Mouse (Mus musculus): ENCODE measurements at regions not wholly inside any gene's neighbourhood (a gene's known extent, or its start where the extent isn't known, plus 50 kb on each side); places are given as distances from the start of the nearest gene placed in this dataset.

DNA sequence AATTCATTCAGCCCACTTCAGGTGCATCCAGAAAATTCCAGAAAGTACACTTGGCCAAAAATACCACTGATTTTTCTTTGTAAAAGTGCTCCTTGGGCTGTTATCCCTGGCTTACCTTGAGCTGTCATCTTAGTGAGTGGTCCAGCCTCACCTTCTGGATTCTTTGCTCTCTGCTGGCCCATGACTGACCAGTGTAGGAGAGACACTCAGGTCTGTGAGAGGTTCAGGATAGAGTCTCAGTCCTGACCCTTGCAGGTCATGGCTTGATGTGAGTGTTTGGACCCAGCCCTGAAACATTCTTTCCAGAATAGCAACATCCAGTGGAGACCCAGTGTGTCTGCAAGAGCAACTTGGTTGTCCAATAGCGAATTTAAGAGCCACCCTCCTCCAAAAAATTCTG is 182.0 kb downstream of the Irx2 start:
- no peaks in the 10 kb centered on the region for H3K36me3 ChIP-seq (replicated peaks)
- no peak for DNase-seq (ENCODE audit: low spot score)
- no peak overlapping the region for H3K4me3 ChIP-seq (ENCODE audit: low read depth, low read length)
- TF ChIP-seq CTCF (IDR thresholded peaks at IDR 0.05; ENCODE audit: low read depth, low read length) (no peak), POLR2AphosphoS5 (IDR thresholded peaks at IDR 0.05; ENCODE audit: insufficient replicate concordance, low read depth, low read length) (no peak), GATA2 (IDR thresholded peaks at IDR 0.05; ENCODE audit: borderline replicate concordance, low read depth, low read length) (no peak), GATA1 (IDR thresholded peaks at IDR 0.05; ENCODE audit: borderline replicate concordance, low read length) (no peak), TAL1 (conservative IDR thresholded peaks at IDR 0.05; ENCODE audit: low read depth, low read length) (no peak)
- no peaks in the 10 kb centered on the region for H3K27me3 ChIP-seq (ENCODE audit: insufficient read depth, low read length)
- H3K9me3 ChIP-seq (replicated peaks) = peaks cover 53% of the 10 kb centered on the region
- ATAC-seq (ENCODE audit: extremely low read depth, insufficient number of reproducible peaks, low FRiP score, poor library complexity, severe bottlenecking) = no peak
- H3K4me1 ChIP-seq (ENCODE audit: insufficient read depth, low read depth, low read length) = no peaks in the 10 kb centered on the region

DNA sequence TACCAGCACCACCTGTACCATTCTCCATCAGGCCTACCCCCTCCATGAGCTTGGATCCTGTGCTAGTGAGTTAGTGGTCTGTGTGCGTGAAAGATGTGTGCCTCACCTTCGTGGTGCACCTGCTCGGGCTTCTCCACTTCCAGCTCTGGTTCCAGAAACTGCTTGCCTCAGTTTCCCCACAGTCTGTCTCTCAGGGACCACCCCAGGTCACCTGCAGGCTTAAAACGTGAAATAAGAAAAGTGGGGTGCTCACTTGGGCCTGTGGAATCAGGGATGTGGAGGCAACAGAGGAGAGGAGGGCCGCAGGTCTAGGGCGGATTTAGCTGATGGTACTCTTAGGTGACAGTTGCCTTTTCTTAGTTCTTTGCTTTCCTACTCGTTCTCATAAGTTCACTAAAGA is 186.0 kb downstream of the Irx2 start:
- no peak for TF ChIP-seq GATA2 (IDR thresholded peaks at IDR 0.05; ENCODE audit: borderline replicate concordance, low read depth, low read length)
- TF ChIP-seq GATA1 (IDR thresholded peaks at IDR 0.05; ENCODE audit: borderline replicate concordance, low read length) = no peak
- TF ChIP-seq CTCF (IDR thresholded peaks at IDR 0.05; ENCODE audit: low read depth, low read length) = no peak
- TF ChIP-seq TAL1 (conservative IDR thresholded peaks at IDR 0.05; ENCODE audit: low read depth, low read length) = no peak
- no peak for TF ChIP-seq POLR2AphosphoS5 (IDR thresholded peaks at IDR 0.05; ENCODE audit: insufficient replicate concordance, low read depth, low read length)
- H3K9me3 ChIP-seq (replicated peaks) = peaks cover 70% of the 10 kb centered on the region
- DNase-seq (ENCODE audit: low spot score) = no peak
- no peaks in the 10 kb centered on the region for H3K27me3 ChIP-seq (ENCODE audit: insufficient read depth, low read length)
- no peaks in the 10 kb centered on the region for H3K4me1 ChIP-seq (ENCODE audit: insufficient read depth, low read depth, low read length)
- ATAC-seq (ENCODE audit: extremely low read depth, insufficient number of reproducible peaks, low FRiP score, poor library complexity, severe bottlenecking) = no peak
- no peak overlapping the region for H3K4me3 ChIP-seq (ENCODE audit: low read depth, low read length)
- no peaks in the 10 kb centered on the region for H3K36me3 ChIP-seq (replicated peaks)

DNA sequence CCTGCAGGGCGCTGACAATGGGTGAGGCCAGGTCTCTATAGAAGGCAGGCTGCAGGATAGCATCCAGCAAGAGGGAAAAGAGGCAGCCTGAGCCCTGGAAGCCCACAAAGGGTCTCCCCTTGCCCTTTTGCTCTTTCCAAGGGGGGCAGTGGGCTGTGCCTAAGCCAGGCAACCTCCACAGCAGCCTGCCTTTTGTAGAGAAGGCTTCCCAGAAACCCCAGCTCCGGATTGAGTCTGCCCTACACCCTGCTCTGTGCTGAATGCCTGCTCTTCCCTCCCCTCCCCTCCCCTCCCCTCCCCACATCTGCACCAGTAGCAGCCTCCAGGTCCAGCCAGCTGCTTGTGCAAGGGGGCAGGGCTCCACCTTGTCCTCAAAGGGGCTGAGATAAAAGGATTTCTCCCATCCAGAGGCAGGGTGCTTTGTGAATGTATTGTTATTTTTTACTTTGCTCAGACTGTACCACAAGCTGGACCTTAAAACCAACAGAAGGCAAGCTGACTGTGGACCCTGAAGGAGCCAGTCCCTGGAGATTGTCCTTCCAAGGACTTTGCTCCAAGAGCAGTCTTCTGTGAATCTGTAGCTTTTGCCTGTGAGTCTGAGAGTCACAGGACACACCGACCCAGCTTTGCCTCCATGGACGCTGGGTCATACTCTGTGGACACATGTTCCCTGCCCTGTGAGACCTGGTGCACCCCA is 186.8 kb downstream of the Irx2 start:
- Histone ChIP-seq H3K36me3 (replicated peaks) (no peaks in the 10 kb centered on the region), H3K4me1 (ENCODE audit: insufficient read depth, low read depth, low read length) (no peaks in the 10 kb centered on the region), H3K9me3 (replicated peaks) (peaks cover 75% of the 10 kb centered on the region), H3K4me3 (ENCODE audit: low read depth, low read length) (no peak overlapping the region), H3K27me3 (ENCODE audit: insufficient read depth, low read length) (no peaks in the 10 kb centered on the region)
- TF ChIP-seq GATA2 (IDR thresholded peaks at IDR 0.05; ENCODE audit: borderline replicate concordance, low read depth, low read length) (no peak), CTCF (IDR thresholded peaks at IDR 0.05; ENCODE audit: low read depth, low read length) (no peak), TAL1 (conservative IDR thresholded peaks at IDR 0.05; ENCODE audit: low read depth, low read length) (no peak), GATA1 (IDR thresholded peaks at IDR 0.05; ENCODE audit: borderline replicate concordance, low read length) (no peak)
- ATAC-seq (ENCODE audit: extremely low read depth, insufficient number of reproducible peaks, low FRiP score, poor library complexity, severe bottlenecking) = no peak
- DNase-seq (ENCODE audit: low spot score) = no peak

DNA sequence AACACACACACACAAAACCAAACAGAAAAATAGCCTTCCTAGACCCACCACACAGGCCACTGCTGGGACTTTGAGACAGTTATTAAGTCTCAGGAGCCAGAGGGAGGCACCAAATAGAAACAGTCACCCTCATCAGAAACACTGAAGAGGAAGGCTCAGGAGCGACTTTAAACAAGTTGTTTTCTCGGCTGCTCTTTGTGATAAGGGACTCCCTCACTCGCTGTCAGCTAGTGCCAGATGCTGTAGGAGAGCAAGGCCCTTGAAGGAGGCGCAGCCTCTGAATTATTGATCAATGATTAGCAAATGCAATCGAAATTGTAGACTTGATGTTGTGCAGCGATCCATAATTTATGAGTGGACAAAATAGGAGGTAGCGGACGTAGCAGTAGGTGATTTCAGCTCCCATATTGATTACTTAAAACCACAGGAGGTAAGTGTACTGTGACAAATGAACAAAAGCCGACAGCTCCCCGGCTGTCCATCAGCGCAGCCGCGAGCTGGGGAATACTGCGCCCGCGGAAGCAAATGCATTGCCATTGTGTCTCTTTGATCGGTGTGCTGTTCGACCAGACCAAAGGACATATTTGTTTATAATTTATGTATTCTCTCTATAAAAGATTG is 187.4 kb downstream of the Irx2 start:
- peaks cover 72% of the 10 kb centered on the region for H3K9me3 ChIP-seq (replicated peaks)
- TF ChIP-seq TAL1 (conservative IDR thresholded peaks at IDR 0.05; ENCODE audit: low read depth, low read length) (no peak), GATA2 (IDR thresholded peaks at IDR 0.05; ENCODE audit: borderline replicate concordance, low read depth, low read length) (no peak), POLR2AphosphoS5 (IDR thresholded peaks at IDR 0.05; ENCODE audit: insufficient replicate concordance, low read depth, low read length) (no peak), CTCF (IDR thresholded peaks at IDR 0.05; ENCODE audit: low read depth, low read length) (no peak), GATA1 (IDR thresholded peaks at IDR 0.05; ENCODE audit: borderline replicate concordance, low read length) (no peak)
- no peaks in the 10 kb centered on the region for H3K27me3 ChIP-seq (ENCODE audit: insufficient read depth, low read length)
- H3K4me1 ChIP-seq (ENCODE audit: insufficient read depth, low read depth, low read length) = no peaks in the 10 kb centered on the region
- DNase-seq (ENCODE audit: low spot score) = no peak
- no peak for ATAC-seq (ENCODE audit: extremely low read depth, insufficient number of reproducible peaks, low FRiP score, poor library complexity, severe bottlenecking)
- H3K36me3 ChIP-seq (replicated peaks) = no peaks in the 10 kb centered on the region
- no peak overlapping the region for H3K4me3 ChIP-seq (ENCODE audit: low read depth, low read length)

DNA sequence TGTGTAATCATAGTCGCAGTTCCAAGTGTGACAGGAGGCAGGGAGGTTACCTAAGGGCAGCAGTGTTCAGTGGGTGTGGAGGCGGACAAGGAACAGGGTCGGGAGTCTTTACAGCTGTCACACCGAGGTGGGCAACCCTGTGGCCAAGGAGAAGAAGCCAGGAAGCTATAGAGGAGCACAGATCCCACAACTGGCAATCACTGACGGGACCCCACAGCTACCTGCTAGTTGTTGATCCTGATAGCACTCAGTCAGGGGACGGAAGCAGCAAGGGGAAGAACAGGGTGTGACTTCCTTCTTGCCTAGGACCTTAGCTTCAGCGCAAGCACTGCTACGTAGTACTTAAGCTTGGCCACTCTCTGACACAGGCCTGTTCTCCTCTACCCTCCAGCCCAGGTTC is 188.2 kb downstream of the Irx2 start:
- no peak for TF ChIP-seq GATA1 (IDR thresholded peaks at IDR 0.05; ENCODE audit: borderline replicate concordance, low read length)
- no peak for TF ChIP-seq TAL1 (conservative IDR thresholded peaks at IDR 0.05; ENCODE audit: low read depth, low read length)
- TF ChIP-seq GATA2 (IDR thresholded peaks at IDR 0.05; ENCODE audit: borderline replicate concordance, low read depth, low read length) = no peak
- no peak for TF ChIP-seq CTCF (IDR thresholded peaks at IDR 0.05; ENCODE audit: low read depth, low read length)
- no peak for TF ChIP-seq POLR2AphosphoS5 (IDR thresholded peaks at IDR 0.05; ENCODE audit: insufficient replicate concordance, low read depth, low read length)
- Histone ChIP-seq H3K27me3 (ENCODE audit: insufficient read depth, low read length) (no peaks in the 10 kb centered on the region), H3K36me3 (replicated peaks) (no peaks in the 10 kb centered on the region), H3K9me3 (replicated peaks) (peaks cover 72% of the 10 kb centered on the region), H3K4me1 (ENCODE audit: insufficient read depth, low read depth, low read length) (no peaks in the 10 kb centered on the region), H3K4me3 (ENCODE audit: low read depth, low read length) (no peak overlapping the region)
- ATAC-seq (ENCODE audit: extremely low read depth, insufficient number of reproducible peaks, low FRiP score, poor library complexity, severe bottlenecking) (no peak), DNase-seq (ENCODE audit: low spot score) (no peak)

DNA sequence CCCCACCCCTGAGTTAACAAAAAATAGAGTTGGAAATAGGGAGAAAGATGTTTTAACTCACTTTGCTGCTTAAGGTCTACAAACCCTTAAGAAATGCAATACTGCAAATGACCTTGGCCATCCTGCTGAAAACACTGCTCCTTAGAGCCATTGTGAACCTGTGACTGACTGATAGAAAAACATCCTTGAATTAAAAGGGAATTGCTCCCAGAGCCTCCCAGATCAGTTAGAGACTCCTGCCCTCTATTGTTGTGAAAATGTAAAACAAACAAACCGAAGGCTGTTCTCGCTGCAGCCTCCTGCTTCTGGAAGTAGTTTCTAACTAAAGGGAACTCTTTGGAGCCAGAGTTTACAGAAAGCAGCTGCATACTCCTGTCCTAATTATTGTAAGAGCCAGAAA is 188.9 kb downstream of the Irx2 start:
- no peak overlapping the region for H3K4me3 ChIP-seq (ENCODE audit: low read depth, low read length)
- no peak for DNase-seq (ENCODE audit: low spot score)
- no peak for TF ChIP-seq GATA2 (IDR thresholded peaks at IDR 0.05; ENCODE audit: borderline replicate concordance, low read depth, low read length)
- no peak for TF ChIP-seq POLR2AphosphoS5 (IDR thresholded peaks at IDR 0.05; ENCODE audit: insufficient replicate concordance, low read depth, low read length)
- TF ChIP-seq TAL1 (conservative IDR thresholded peaks at IDR 0.05; ENCODE audit: low read depth, low read length) = no peak
- no peak for TF ChIP-seq CTCF (IDR thresholded peaks at IDR 0.05; ENCODE audit: low read depth, low read length)
- TF ChIP-seq GATA1 (IDR thresholded peaks at IDR 0.05; ENCODE audit: borderline replicate concordance, low read length) = no peak

More for the DNA sequence above, 188.9 kb downstream of the Irx2 start:
- H3K27me3 ChIP-seq (ENCODE audit: insufficient read depth, low read length) = no peaks in the 10 kb centered on the region
- no peak for ATAC-seq (ENCODE audit: extremely low read depth, insufficient number of reproducible peaks, low FRiP score, poor library complexity, severe bottlenecking)
- H3K9me3 ChIP-seq (replicated peaks) = peaks cover 67% of the 10 kb centered on the region
- H3K4me1 ChIP-seq (ENCODE audit: insufficient read depth, low read depth, low read length) = no peaks in the 10 kb centered on the region
- H3K36me3 ChIP-seq (replicated peaks) = no peaks in the 10 kb centered on the region

Data from G1E (cell line).